Mouse (Mus musculus) thymus, postnatal 25 days (tissue): Measurements from ENCODE around the gene Hoxd12.

Source experiments
- DNase-seq: peaks from one replicate; pipeline ENCODE4 v3.0.0; 2022

Hoxd12 gene

GRCm38 (mm10) chr2:74674881-74675665 lies at the start of gene Hoxd12:
Hoxd12 (plus strand) TSS chr2:74675013.
- DNase-seq = no peak

GRCm38 (mm10) chr2:74635412-74635811 lies 39.4 kb upstream of the Hoxd12 start:
- no peak for DNase-seq

GRCm38 (mm10) chr2:74642431-74642830 lies 32.4 kb upstream of the Hoxd12 start:
- DNase-seq = no peak

GRCm38 (mm10) chr2:74645631-74646030 lies 29.2 kb upstream of the Hoxd12 start:
- DNase-seq = no peak

GRCm38 (mm10) chr2:74647082-74647864 lies 27.5 kb upstream of the Hoxd12 start:
- no peak for DNase-seq

- DNase-seq = no peak
Measured at GRCm38 (mm10) chr2:74652996-74653340, 21.8 kb upstream of the Hoxd12 start.

- no peak for DNase-seq
Measured at GRCm38 (mm10) chr2:74653781-74654535, 20.9 kb upstream of the Hoxd12 start.

GRCm38 (mm10) chr2:74654743-74655419 lies 19.9 kb upstream of the Hoxd12 start:
- DNase-seq = no peak

GRCm38 (mm10) chr2:74655420-74655781 lies 19.4 kb upstream of the Hoxd12 start:
- no peak for DNase-seq

- peak; percentile 25 for DNase-seq
Measured at GRCm38 (mm10) chr2:74655821-74656631, 18.8 kb upstream of the Hoxd12 start.

GRCm38 (mm10) chr2:74656632-74657021 lies 18.2 kb upstream of the Hoxd12 start:
- DNase-seq = no peak

- peak; percentile 26 for DNase-seq
Measured at GRCm38 (mm10) chr2:74657251-74658023, 17.4 kb upstream of the Hoxd12 start.

GRCm38 (mm10) chr2:74658024-74658666 lies 16.7 kb upstream of the Hoxd12 start:
- DNase-seq = no peak

- no peak for DNase-seq
Measured at GRCm38 (mm10) chr2:74658667-74659371, 16.0 kb upstream of the Hoxd12 start.

- DNase-seq = no peak
Measured at GRCm38 (mm10) chr2:74659507-74660005, 15.3 kb upstream of the Hoxd12 start, which contains the start of gene Evx2. Evx2 (minus strand) TSS chr2:74659557.

- DNase-seq = no peak
Measured at GRCm38 (mm10) chr2:74660421-74661375, 14.1 kb upstream of the Hoxd12 start.

- DNase-seq = no peak
Measured at GRCm38 (mm10) chr2:74661685-74662084, 13.1 kb upstream of the Hoxd12 start.

- no peak for DNase-seq
Measured at GRCm38 (mm10) chr2:74663291-74663925, 11.4 kb upstream of the Hoxd12 start.
